Mouse (Mus musculus) gastrocnemius, postnatal 25 days (tissue): Measurements from ENCODE around the gene Cacng1. TPM values are rescaled to one million over a fixed set of nuclear protein-coding genes. Genes with fewer than 3 reads are reported as not detected.

Source experiments
- DNase-seq: peaks from one replicate; pipeline ENCODE4 v3.0.0; 2022
- total RNA-seq, 2 experiments: library from RNA; stranded (reverse); gene quantifications; 1 replicate in 1 of 2; 2 replicates in 1 of 2; pipeline ENCODE4 v1.2.3; 2021

The Cacng1 gene
- total RNA-seq, 2 experiments from 2014 or later = 226 to 264 TPM

GRCm38 (mm10) chr11:107710379-107710778, 5.9 kb downstream of the Cacng1 start:
- no peak for DNase-seq

GRCm38 (mm10) chr11:107707897-107708610, 8.3 kb downstream of the Cacng1 start:
- no peak for DNase-seq

- no peak for DNase-seq
Observed at GRCm38 (mm10) chr11:107705476-107706074, 10.7 kb downstream of the Cacng1 start.

GRCm38 (mm10) chr11:107705060-107705459, 11.3 kb downstream of the Cacng1 start:
- no peak for DNase-seq

GRCm38 (mm10) chr11:107703272-107704134, 12.8 kb downstream of the Cacng1 start:
- peak; percentile 35 for DNase-seq

GRCm38 (mm10) chr11:107699967-107700366, 16.4 kb downstream of the Cacng1 start:
- no peak for DNase-seq

- DNase-seq = no peak
Observed at GRCm38 (mm10) chr11:107693338-107693737, 23.0 kb downstream of the Cacng1 start.

- no peak for DNase-seq
Observed at GRCm38 (mm10) chr11:107691569-107691968, 24.8 kb downstream of the Cacng1 start.

GRCm38 (mm10) chr11:107688480-107688879, 27.8 kb downstream of the Cacng1 start:
- no peak for DNase-seq

GRCm38 (mm10) chr11:107686290-107686689, 30.0 kb downstream of the Cacng1 start:
- no peak for DNase-seq

- no peak for DNase-seq
Observed at GRCm38 (mm10) chr11:107683544-107684465, 32.5 kb downstream of the Cacng1 start.

GRCm38 (mm10) chr11:107682694-107683355, 33.5 kb downstream of the Cacng1 start:
- no peak for DNase-seq

- no peak for DNase-seq
Observed at GRCm38 (mm10) chr11:107676207-107676940, 39.9 kb downstream of the Cacng1 start.

- no peak for DNase-seq
Observed at GRCm38 (mm10) chr11:107675246-107675645, 41.1 kb downstream of the Cacng1 start.

GRCm38 (mm10) chr11:107674601-107675000, 41.7 kb downstream of the Cacng1 start:
- no peak for DNase-seq

- no peak for DNase-seq
Observed at GRCm38 (mm10) chr11:107674006-107674405, 42.3 kb downstream of the Cacng1 start.

- DNase-seq = no peak
Observed at GRCm38 (mm10) chr11:107668977-107669376, 47.3 kb downstream of the Cacng1 start.

- no peak for DNase-seq
Observed at GRCm38 (mm10) chr11:107668223-107668622, 48.1 kb downstream of the Cacng1 start.

- no peak for DNase-seq
Observed at GRCm38 (mm10) chr11:107667542-107667941, 48.8 kb downstream of the Cacng1 start.

GRCm38 (mm10) chr11:107662666-107663065, 53.7 kb downstream of the Cacng1 start:
- peak; percentile 20 for DNase-seq
